Mouse (Mus musculus): ENCODE measurements around the gene Ppil3.

DNA sequence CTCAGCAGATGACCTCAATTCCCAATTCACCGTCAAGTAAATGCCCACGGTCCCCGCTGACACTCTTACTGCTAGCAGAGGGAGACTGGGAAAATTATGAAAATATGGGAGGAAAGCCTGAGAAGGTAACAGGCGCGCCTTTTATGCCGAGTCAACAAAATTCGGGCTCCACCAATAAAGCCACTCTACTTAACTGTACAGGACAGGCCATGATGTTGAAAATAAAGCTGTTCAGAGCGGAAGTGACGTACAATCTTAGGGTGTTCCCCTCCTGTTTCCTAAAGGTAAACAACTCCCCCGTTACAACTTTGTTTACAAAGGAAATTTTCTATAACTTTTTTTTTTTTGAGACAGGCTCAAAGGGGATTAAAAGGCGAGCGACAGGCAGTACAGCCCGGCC, 22.4 kb downstream of the Ppil3 start:
- TF ChIP-seq POU5F1 (IDR thresholded peaks at IDR 0.05; ENCODE audit: borderline replicate concordance, low read length) (no peak), CTCF (conservative IDR thresholded peaks at IDR 0.05; ENCODE audit: low read length) (no peak)
